Mouse (Mus musculus) ovary, adult 18-20 months (tissue): ENCODE results near the gene Fbxl7.
A peak's percentile ranks its signal among the peaks of the same experiment; 100 is the strongest.
"Not testable (repeated sequence)": the region's sequence is repeated elsewhere in the genome, so short reads cannot be mapped to it uniquely, and the experiment has no call there.

ENCODE experiments used
- DNase-seq: peaks from one replicate; pipeline ENCODE4 v3.0.0; 2022; ENCODE audit warnings: low spot score, mixed read lengths

The Fbxl7 gene

GRCm38 (mm10) chr15:26812856-26813255 is 82.5 kb downstream of the Fbxl7 start:
- DNase-seq: no peak

- DNase-seq: no peak
Measured at GRCm38 (mm10) chr15:26809569-26809968, 85.8 kb downstream of the Fbxl7 start.

GRCm38 (mm10) chr15:26804046-26804445 is 91.3 kb downstream of the Fbxl7 start:
- DNase-seq: no peak

- no peak for DNase-seq
Measured at GRCm38 (mm10) chr15:26799457-26800021, 95.8 kb downstream of the Fbxl7 start.

- DNase-seq: no peak
Measured at GRCm38 (mm10) chr15:26795937-26796336, 99.4 kb downstream of the Fbxl7 start.

DNA sequence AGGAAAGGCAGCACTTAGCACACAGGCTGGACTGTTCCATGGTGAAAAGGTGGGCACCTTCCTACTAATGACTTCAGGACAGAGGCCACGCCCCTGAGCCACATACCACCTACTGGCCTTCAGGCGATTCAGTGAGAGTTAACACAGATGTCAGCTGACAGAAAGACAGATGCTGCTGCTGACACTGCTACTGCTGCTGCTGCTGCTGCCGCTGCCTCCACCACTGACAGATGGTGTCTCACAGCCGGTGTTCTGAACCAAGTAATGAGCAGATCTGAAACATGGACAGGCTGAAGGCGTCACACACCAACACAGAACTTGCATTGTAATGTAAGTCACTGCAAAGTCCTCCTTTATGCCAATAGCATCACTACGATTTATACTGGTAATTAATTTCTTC is 99.9 kb downstream of the Fbxl7 start:
- no peak for DNase-seq

GRCm38 (mm10) chr15:26787148-26787547 is 108.2 kb downstream of the Fbxl7 start:
- DNase-seq: no peak

DNA sequence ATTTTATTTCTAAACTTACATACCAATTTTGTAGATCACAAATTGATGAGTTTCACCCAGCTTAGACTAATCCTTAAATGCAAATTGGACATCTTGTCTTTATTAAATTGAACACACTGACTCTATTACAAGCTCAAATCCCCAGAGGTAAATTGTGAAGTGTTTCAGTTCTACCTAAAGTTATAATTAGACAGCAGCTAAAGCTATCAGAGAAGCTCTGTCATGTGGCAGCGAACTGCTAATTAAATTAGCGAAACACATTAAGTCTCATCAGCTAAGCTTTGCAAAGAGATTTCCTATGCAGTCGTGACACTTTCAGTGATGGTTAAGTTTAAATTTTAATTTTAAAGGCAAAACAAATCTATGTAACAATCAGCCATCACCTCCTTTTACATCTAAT is 114.8 kb downstream of the Fbxl7 start:
- no peak for DNase-seq

- no peak for DNase-seq
Measured at GRCm38 (mm10) chr15:26779129-26779528, 116.3 kb downstream of the Fbxl7 start.

- no peak for DNase-seq
Measured at GRCm38 (mm10) chr15:26775720-26776119, 119.7 kb downstream of the Fbxl7 start.

GRCm38 (mm10) chr15:26774895-26775294 is 120.5 kb downstream of the Fbxl7 start:
- DNase-seq: no peak

DNA sequence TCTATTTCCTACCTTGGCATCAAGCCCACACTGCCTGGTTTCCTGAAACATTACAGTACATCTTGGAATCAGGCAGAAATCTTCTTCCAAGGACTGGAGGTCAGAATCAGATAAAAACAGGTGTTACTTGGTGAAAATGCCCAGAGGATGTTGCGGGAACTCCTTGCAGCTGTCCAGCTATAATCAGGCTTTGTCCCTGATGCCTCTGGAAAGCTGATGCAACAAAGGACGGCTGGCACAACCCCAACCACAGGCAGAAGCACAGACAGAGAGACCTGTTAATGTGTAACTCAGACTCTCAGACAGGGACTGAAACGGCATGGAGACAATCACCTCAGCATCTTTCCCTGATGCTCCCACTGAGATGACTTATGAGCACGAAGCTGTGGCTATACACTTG is 133.7 kb downstream of the Fbxl7 start:
- no peak for DNase-seq

DNA sequence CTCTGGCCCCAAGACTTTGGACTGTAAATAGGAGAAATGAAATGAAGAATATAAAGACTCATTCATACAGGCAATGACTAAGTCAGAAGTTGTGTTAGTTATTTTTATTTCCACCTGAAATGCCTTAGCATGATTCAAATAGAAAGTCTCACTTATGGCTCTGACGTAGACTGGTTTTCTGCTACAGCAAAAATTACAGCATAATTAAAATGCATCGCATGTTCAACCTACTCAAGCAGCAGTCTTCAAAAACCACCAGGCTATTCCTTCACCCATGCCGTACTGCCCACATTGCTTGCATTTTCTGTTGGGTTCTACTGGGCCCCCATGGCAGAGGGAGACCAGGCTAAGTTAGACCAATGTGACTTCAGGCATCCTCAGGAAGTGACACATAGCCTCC is 146.9 kb downstream of the Fbxl7 start:
- no peak for DNase-seq

DNA sequence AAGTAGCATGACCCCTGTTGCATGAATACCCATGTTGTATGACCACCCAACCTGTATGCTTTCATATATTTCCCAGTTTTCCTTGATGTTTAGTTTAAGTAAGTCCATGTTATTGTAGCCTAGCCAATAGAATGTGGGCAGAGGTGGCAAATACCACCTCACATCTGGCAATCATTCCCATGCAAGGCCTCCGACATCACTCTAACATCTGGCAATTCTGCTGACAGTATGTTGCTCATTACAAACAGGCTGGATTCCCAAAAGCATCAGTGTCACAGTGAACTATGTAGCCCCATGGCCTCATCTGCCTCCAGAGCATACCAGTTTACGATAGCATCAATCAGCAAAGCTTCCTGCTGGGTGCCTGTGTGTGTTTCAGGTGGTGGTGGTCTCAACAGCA is 163.0 kb downstream of the Fbxl7 start:
- no peak for DNase-seq

GRCm38 (mm10) chr15:26730760-26731159 is 164.6 kb downstream of the Fbxl7 start:
- DNase-seq: no peak

- DNase-seq: not testable (repeated sequence)
Measured at GRCm38 (mm10) chr15:26729341-26729740, 166.0 kb downstream of the Fbxl7 start.

- DNase-seq: no peak
Measured at GRCm38 (mm10) chr15:26718390-26719036, 176.9 kb downstream of the Fbxl7 start.

- DNase-seq: peak; percentile 60
Measured at GRCm38 (mm10) chr15:26717952-26718351, 177.4 kb downstream of the Fbxl7 start.

- no peak for DNase-seq
Measured at GRCm38 (mm10) chr15:26716181-26716580, 179.2 kb downstream of the Fbxl7 start.

- DNase-seq: no peak
Measured at GRCm38 (mm10) chr15:26715635-26716034, 179.7 kb downstream of the Fbxl7 start.

GRCm38 (mm10) chr15:26712271-26712670 is 183.1 kb downstream of the Fbxl7 start:
- DNase-seq: no peak

- DNase-seq: no peak
Measured at GRCm38 (mm10) chr15:26704966-26705365, 190.4 kb downstream of the Fbxl7 start.

DNA sequence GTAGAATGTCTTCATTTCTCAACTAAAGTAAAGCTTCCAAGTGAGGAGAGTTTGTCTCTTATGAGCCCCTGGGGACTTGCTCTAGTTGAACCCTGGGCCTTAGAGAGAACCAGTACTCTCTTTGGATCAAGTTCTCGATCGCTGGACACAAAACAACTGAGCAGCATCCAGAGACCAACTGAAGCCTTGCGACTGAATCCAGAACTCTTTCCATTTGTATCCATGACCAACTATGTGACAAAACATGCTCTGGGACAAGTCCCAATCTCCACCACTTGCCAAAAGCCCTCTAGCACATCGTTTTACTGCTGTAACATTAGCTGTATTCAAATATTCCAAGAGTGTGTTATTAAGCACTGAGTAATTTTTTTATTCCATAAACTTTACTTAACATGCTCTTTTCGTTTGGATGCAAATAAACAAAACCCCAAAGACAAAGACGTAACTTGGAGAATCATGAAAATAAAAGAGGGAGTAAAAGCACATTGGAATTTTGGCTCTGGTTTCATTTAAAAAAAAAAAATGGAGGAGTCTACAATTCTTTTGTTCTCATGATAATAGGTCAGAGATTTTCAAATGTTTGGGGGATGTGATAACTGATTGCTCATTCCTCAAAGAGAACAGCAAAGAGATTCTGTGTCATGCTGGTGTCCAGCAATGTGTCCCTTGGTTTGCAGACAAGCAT is 192.1 kb downstream of the Fbxl7 start:
- DNase-seq: no peak
